Mouse (Mus musculus): ENCODE measurements at regions not wholly inside any gene's neighbourhood (a gene's known extent, or its start where the extent isn't known, plus 50 kb on each side); places are given as distances from the start of the nearest gene placed in this dataset.

DNA sequence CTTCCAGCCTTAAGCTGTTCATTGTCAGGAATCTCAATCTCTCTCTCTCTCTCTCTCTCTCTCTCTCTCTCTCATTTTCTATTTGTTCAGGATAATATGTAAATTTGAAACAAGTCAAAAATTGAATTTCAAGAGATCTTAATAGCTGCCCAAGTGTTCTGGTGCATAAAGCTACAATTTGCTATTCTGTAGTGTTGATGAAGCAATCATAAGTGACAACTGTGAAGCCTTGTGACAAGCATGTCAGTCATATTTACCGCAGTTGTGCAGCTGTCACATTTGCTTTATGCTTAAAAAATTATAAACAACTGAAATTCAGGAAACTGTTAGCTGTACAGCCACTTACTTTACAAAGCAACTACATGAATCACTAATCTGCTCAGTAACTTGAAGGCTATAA is 208.6 kb upstream of the Hey2 start:
- H3K9ac ChIP-seq (replicated peaks; ENCODE audit: low read length, poor library complexity, severe bottlenecking) = no peak overlapping the region
- no peaks in the 10 kb centered on the region for H3K27me3 ChIP-seq (ENCODE audit: insufficient read depth, low read length)
- H3K9me3 ChIP-seq (ENCODE audit: low read length) = no peaks in the 10 kb centered on the region
- H3K4me1 ChIP-seq (ENCODE audit: insufficient read depth, low read length) = no peaks in the 10 kb centered on the region
- no peak overlapping the region for H3K27ac ChIP-seq (ENCODE audit: low read depth, low read length)
- no peak for DNase-seq (ENCODE audit: low spot score)
- 92% methylated on average over 1 of the region's 1 CpGs for WGBS
- no peaks in the 10 kb centered on the region for H3K36me3 ChIP-seq (ENCODE audit: insufficient read depth, low read length)
- ATAC-seq (ENCODE audit: low FRiP score) = no peak
- H3K4me3 ChIP-seq (ENCODE audit: low read depth, low read length) = no peak overlapping the region
- no peak overlapping the region for H3K4me2 ChIP-seq (ENCODE audit: low read depth, low read length, poor library complexity, severe bottlenecking)
- TF ChIP-seq CTCF (IDR thresholded peaks at IDR 0.05) = no peak

DNA sequence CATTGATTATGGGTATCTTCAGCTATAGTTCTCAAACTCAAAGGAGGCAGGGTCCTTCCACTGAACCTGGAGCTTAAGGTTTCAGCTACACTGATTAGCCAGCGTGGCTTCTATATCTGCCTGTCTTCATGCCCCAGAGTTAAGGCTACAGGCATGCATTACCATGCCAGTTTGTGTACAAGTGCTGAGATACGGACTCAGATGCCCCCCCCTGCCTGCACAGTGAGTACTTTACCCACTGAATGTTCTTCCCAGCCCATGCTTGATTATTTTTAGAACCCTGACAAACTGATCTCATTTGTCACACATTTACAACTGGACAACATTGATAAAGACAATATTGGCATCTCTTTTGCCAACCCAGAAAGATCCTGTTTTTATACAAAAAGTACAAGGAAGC is 206.8 kb upstream of the Hey2 start:
- no peak overlapping the region for H3K4me2 ChIP-seq (ENCODE audit: low read depth, low read length, poor library complexity, severe bottlenecking)
- no peak for ATAC-seq (ENCODE audit: low FRiP score)
- no peak overlapping the region for H3K27ac ChIP-seq (ENCODE audit: low read depth, low read length)
- no peaks in the 10 kb centered on the region for H3K9me3 ChIP-seq (ENCODE audit: low read length)
- no peak for DNase-seq (ENCODE audit: low spot score)
- TF ChIP-seq CTCF (IDR thresholded peaks at IDR 0.05) = no peak
- H3K4me1 ChIP-seq (ENCODE audit: insufficient read depth, low read length) = no peaks in the 10 kb centered on the region
- no peaks in the 10 kb centered on the region for H3K36me3 ChIP-seq (ENCODE audit: insufficient read depth, low read length)
- no peaks in the 10 kb centered on the region for H3K27me3 ChIP-seq (ENCODE audit: insufficient read depth, low read length)
- no peak overlapping the region for H3K9ac ChIP-seq (replicated peaks; ENCODE audit: low read length, poor library complexity, severe bottlenecking)
- H3K4me3 ChIP-seq (ENCODE audit: low read depth, low read length) = no peak overlapping the region
- WGBS = 65% methylated on average over 2 of the region's 2 CpGs

DNA sequence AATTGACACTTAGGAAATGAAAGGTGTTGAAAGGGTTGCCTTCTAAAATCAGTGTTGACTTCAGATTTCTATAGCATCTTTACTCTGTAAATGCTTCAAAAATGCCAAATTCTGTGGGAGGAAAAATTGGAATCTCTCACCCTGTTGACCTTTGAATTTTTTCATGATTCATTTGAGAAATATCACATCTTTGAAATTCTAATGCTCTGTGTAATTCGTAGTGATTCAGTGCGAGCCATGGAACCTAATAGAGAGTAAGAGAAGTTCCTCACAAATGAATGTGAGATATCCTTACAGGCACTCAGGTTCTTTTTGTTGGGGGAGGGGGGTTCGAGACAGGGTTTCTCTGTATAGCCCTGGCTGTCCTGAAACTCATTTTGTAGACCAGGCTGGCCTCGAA is 193.0 kb upstream of the Hey2 start:
- no peaks in the 10 kb centered on the region for H3K27me3 ChIP-seq (ENCODE audit: insufficient read depth, low read length)
- DNase-seq (ENCODE audit: low spot score) = no peak
- TF ChIP-seq CTCF (IDR thresholded peaks at IDR 0.05) = no peak
- no peaks in the 10 kb centered on the region for H3K36me3 ChIP-seq (ENCODE audit: insufficient read depth, low read length)
- H3K9ac ChIP-seq (replicated peaks; ENCODE audit: low read length, poor library complexity, severe bottlenecking) = no peak overlapping the region
- WGBS = 87% methylated on average over 4 of the region's 4 CpGs
- no peak overlapping the region for H3K4me3 ChIP-seq (ENCODE audit: low read depth, low read length)
- H3K9me3 ChIP-seq (ENCODE audit: low read length) = no peaks in the 10 kb centered on the region
- no peaks in the 10 kb centered on the region for H3K4me1 ChIP-seq (ENCODE audit: insufficient read depth, low read length)
- no peak for ATAC-seq (ENCODE audit: low FRiP score)
- H3K27ac ChIP-seq (ENCODE audit: low read depth, low read length) = no peak overlapping the region
- no peak overlapping the region for H3K4me2 ChIP-seq (ENCODE audit: low read depth, low read length, poor library complexity, severe bottlenecking)

- WGBS = 62% methylated on average over 3 of the region's 3 CpGs
Observed at GRCm38 (mm10) chr10:31034782-31035181, 192.2 kb upstream of the Hey2 start.

GRCm38 (mm10) chr10:31030676-31031075 is 188.1 kb upstream of the Hey2 start:
- Histone ChIP-seq H3K4me3 (ENCODE audit: low read depth, low read length) (no peak overlapping the region), H3K36me3 (ENCODE audit: insufficient read depth, low read length) (no peaks in the 10 kb centered on the region), H3K4me1 (ENCODE audit: insufficient read depth, low read length) (no peaks in the 10 kb centered on the region), H3K9ac (replicated peaks; ENCODE audit: low read length, poor library complexity, severe bottlenecking) (no peak overlapping the region), H3K9me3 (ENCODE audit: low read length) (no peaks in the 10 kb centered on the region), H3K27ac (ENCODE audit: low read depth, low read length) (no peak overlapping the region), H3K27me3 (ENCODE audit: insufficient read depth, low read length) (no peaks in the 10 kb centered on the region), H3K4me2 (ENCODE audit: low read depth, low read length, poor library complexity, severe bottlenecking) (no peak overlapping the region)
- no peak for TF ChIP-seq CTCF (IDR thresholded peaks at IDR 0.05)
- 83% methylated on average over 2 of the region's 2 CpGs for WGBS
- DNase-seq (ENCODE audit: low spot score) (no peak), ATAC-seq (ENCODE audit: low FRiP score) (no peak)

More at GRCm38 (mm10) chr10:31034782-31035181, 192.2 kb upstream of the Hey2 start:
- Histone ChIP-seq H3K4me2 (ENCODE audit: low read depth, low read length, poor library complexity, severe bottlenecking) (no peak overlapping the region), H3K27ac (ENCODE audit: low read depth, low read length) (no peak overlapping the region), H3K9me3 (ENCODE audit: low read length) (no peaks in the 10 kb centered on the region), H3K36me3 (ENCODE audit: insufficient read depth, low read length) (no peaks in the 10 kb centered on the region), H3K4me3 (ENCODE audit: low read depth, low read length) (no peak overlapping the region), H3K9ac (replicated peaks; ENCODE audit: low read length, poor library complexity, severe bottlenecking) (no peak overlapping the region), H3K4me1 (ENCODE audit: insufficient read depth, low read length) (no peaks in the 10 kb centered on the region), H3K27me3 (ENCODE audit: insufficient read depth, low read length) (no peaks in the 10 kb centered on the region)
- DNase-seq (ENCODE audit: low spot score) (no peak), ATAC-seq (ENCODE audit: low FRiP score) (no peak)
- no peak for TF ChIP-seq CTCF (IDR thresholded peaks at IDR 0.05)

GRCm38 (mm10) chr10:31026440-31026839 is 183.8 kb upstream of the Hey2 start:
- DNase-seq (ENCODE audit: low spot score) (peak; percentile 72), ATAC-seq (ENCODE audit: low FRiP score) (peak; percentile 78; the same call in 1 of the 2 replicates)
- Histone ChIP-seq H3K9me3 (ENCODE audit: low read length) (no peaks in the 10 kb centered on the region), H3K4me3 (ENCODE audit: low read depth, low read length) (no peak overlapping the region), H3K4me1 (ENCODE audit: insufficient read depth, low read length) (no peaks in the 10 kb centered on the region), H3K27me3 (ENCODE audit: insufficient read depth, low read length) (no peaks in the 10 kb centered on the region), H3K4me2 (ENCODE audit: low read depth, low read length, poor library complexity, severe bottlenecking) (no peak overlapping the region), H3K9ac (replicated peaks; ENCODE audit: low read length, poor library complexity, severe bottlenecking) (no peak overlapping the region), H3K36me3 (ENCODE audit: insufficient read depth, low read length) (no peaks in the 10 kb centered on the region), H3K27ac (ENCODE audit: low read depth, low read length) (no peak overlapping the region)
- TF ChIP-seq CTCF (IDR thresholded peaks at IDR 0.05) = no peak
- WGBS = 15% methylated on average over 1 of the region's 1 CpGs
